Mouse (Mus musculus) adrenal gland, adult 2 months (tissue): ENCODE data around the gene Glp2r. TPM values are rescaled to one million over a fixed set of nuclear protein-coding genes. Genes with fewer than 3 reads are reported as not detected.
A peak's percentile ranks its signal among the peaks of the same experiment; 100 is the strongest.

ENCODE experiments used
- DNase-seq: peaks from one replicate; pipeline ENCODE4 v3.0.0; 2021
- polyA plus RNA-seq: library from polyadenylated mRNA; depleted of rRNA; stranded (reverse); fragments of >200 nt; gene quantifications from 2 replicates; pipeline ENCODE4 v1.2.3, GENCODE M21; 2012; rRNA removed
- total RNA-seq, 2 experiments: library from RNA; stranded (reverse); gene quantifications; 2 replicates each; pipeline ENCODE4 v1.2.3; 2021

The Glp2r gene
- total and polyA plus RNA-seq, 3 experiments, result 0.55 TPM; not detected in 2

GRCm38 (mm10) chr11:67633620-67634229 is 137.2 kb downstream of the Glp2r start:
- DNase-seq, result no peak

- no peak for DNase-seq
These were observed 138.0 kb downstream of the Glp2r start for GRCm38 (mm10) chr11:67632906-67633305.

- DNase-seq, result no peak
These were observed 142.4 kb downstream of the Glp2r start for GRCm38 (mm10) chr11:67628522-67628921.

DNA sequence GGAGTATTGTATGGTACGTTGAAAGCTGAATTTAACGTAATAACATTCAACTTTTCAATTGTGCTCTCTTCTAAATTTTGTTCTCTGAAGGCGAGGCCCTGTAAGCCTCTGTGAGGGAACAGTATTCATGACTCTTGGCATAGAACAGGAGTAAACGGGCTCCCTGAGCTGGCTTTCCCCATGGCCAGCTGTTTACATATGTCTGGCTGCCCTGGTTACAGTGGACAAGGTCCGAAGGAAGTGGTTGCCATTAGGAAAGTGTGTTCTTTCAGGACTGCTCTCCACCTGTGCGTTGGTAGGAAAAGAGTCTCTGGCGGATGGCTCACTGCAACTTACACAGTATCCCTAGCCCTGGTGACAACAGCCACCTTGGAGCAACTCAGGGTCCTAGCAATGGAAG is 143.8 kb downstream of the Glp2r start:
- no peak for DNase-seq

GRCm38 (mm10) chr11:67622340-67622739 is 148.6 kb downstream of the Glp2r start:
- DNase-seq, result peak; percentile 48

GRCm38 (mm10) chr11:67616557-67617239 is 154.3 kb downstream of the Glp2r start:
- no peak for DNase-seq

DNA sequence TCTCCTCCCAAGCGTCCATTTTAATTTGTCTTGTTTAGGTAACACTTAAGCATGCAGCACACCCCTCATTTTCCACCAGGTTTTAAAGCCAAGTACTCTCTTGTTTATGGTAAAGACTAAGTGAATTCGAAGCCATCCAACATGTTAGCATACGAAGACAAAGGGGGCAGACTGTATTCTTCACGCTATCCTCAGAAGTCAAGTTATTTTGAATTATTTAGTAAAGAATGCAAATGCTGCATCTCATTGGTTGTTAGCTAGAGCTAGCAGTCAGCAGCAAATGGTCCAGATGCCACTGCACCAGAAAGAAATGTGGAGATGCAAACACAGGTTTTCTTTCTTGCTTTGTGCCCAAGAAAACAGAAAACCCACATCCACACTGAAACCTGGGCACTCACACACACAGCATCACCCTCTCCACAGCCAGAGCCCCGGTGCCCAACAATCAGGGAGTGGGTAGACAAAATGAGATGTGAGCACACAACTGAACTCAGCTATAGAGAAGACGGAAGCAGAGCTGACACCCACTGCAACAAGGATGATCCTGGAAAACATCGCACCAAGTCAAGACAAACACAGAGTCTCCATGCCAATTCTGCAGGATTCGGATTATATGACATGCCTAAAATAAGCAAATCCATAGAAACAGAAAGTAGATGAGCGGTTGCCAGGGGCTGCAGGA is 158.7 kb downstream of the Glp2r start:
- DNase-seq, result no peak

Other genes starting within 250 kb of the Glp2r start
- gene Rcvrn, start 75.8 kb downstream of the Glp2r start, total RNA-seq, result under 1 TPM in 1 of 2 experiments, not detected in 1; 0.29 TPM
- gene Rcvrn, start 75.8 kb downstream of the Glp2r start, polyA plus RNA-seq, result not detected in 2 replicates
- gene Gsg1l2, start 3.5 kb upstream of the Glp2r start, total RNA-seq, result not detected
- not detected in 2 replicates for gene Gsg1l2, start 3.5 kb upstream of the Glp2r start, polyA plus RNA-seq
- not detected for gene Dhrs7c, start 27.0 kb upstream of the Glp2r start, total RNA-seq
- not detected in 2 replicates for gene Dhrs7c, start 27.0 kb upstream of the Glp2r start, polyA plus RNA-seq
- gene Usp43, start 151.0 kb upstream of the Glp2r start, total RNA-seq, result 1 to 10 TPM; 1.0 to 1.1 TPM
- gene Usp43, start 151.0 kb upstream of the Glp2r start, polyA plus RNA-seq, result 1.5 and 1.7 TPM in 2 replicates
- not detected for gene Cfap52, start 194.5 kb upstream of the Glp2r start, total RNA-seq
- not detected in 2 replicates for gene Cfap52, start 194.5 kb upstream of the Glp2r start, polyA plus RNA-seq
- gene Stx8, start 195.0 kb upstream of the Glp2r start, total RNA-seq, result 10 to 100 TPM; 28.5 to 36.1 TPM
- 1.1 and 2.2 TPM in 2 replicates for gene Stx8, start 195.0 kb upstream of the Glp2r start, polyA plus RNA-seq